Mouse (Mus musculus) layer of hippocampus, postnatal 36 days (tissue): ENCODE results near the gene Pld4. TPM values are rescaled to one million over a fixed set of nuclear protein-coding genes. Genes with fewer than 3 reads are reported as not detected.

Source experiments
- DNase-seq, 2 experiments: peaks; one replicate each; pipeline ENCODE4 v3.0.0; 2022
- total RNA-seq, 2 experiments: library from RNA; stranded (reverse); gene quantifications; 2 replicates each; pipeline ENCODE4 v1.2.3; 2021

The Pld4 gene
- 1 to 10 TPM; 8.7 to 9.4 TPM for total RNA-seq

GRCm38 (mm10) chr12:112760154-112760926 lies at the start of gene Pld4:
Pld4 (plus strand) TSS chr12:112760655.
- DNase-seq: no peak

- DNase-seq: no peak
These were observed 46.5 kb upstream of the Pld4 start for GRCm38 (mm10) chr12:112713984-112714383.

- no peak for DNase-seq
These were observed 43.3 kb upstream of the Pld4 start for GRCm38 (mm10) chr12:112717140-112717539.

- no peak for DNase-seq
These were observed 41.5 kb upstream of the Pld4 start for GRCm38 (mm10) chr12:112718995-112719394.

GRCm38 (mm10) chr12:112720216-112720615 lies 40.2 kb upstream of the Pld4 start, which contains the start of gene Cep170b:
Cep170b (plus strand) TSS chr12:112720455.
- no peak for DNase-seq

GRCm38 (mm10) chr12:112720890-112721423 lies 39.5 kb upstream of the Pld4 start:
- DNase-seq: no peak

GRCm38 (mm10) chr12:112721424-112722239 lies 38.8 kb upstream of the Pld4 start:
- DNase-seq: no peak

GRCm38 (mm10) chr12:112722240-112723027 lies 38.0 kb upstream of the Pld4 start:
- no peak for DNase-seq

- DNase-seq: no peak
These were observed 37.5 kb upstream of the Pld4 start for GRCm38 (mm10) chr12:112723028-112723330.

- DNase-seq: no peak
These were observed 37.0 kb upstream of the Pld4 start for GRCm38 (mm10) chr12:112723445-112723844.

GRCm38 (mm10) chr12:112724077-112724805 lies 36.2 kb upstream of the Pld4 start:
- DNase-seq: peak in 1 of 2 experiments; percentile 66

GRCm38 (mm10) chr12:112727801-112728200 lies 32.7 kb upstream of the Pld4 start:
- DNase-seq: no peak

GRCm38 (mm10) chr12:112730808-112731207 lies 29.6 kb upstream of the Pld4 start:
- DNase-seq: no peak

GRCm38 (mm10) chr12:112732591-112732990 lies 27.9 kb upstream of the Pld4 start:
- no peak for DNase-seq

GRCm38 (mm10) chr12:112734108-112734820 lies 26.2 kb upstream of the Pld4 start:
- DNase-seq: no peak

- no peak for DNase-seq
These were observed 25.4 kb upstream of the Pld4 start for GRCm38 (mm10) chr12:112734881-112735655.

- no peak for DNase-seq
These were observed 24.4 kb upstream of the Pld4 start for GRCm38 (mm10) chr12:112735896-112736635.

- no peak for DNase-seq
These were observed 23.9 kb upstream of the Pld4 start for GRCm38 (mm10) chr12:112736636-112736925.

GRCm38 (mm10) chr12:112737081-112737480 lies 23.4 kb upstream of the Pld4 start:
- DNase-seq: no peak

GRCm38 (mm10) chr12:112737761-112738160 lies 22.7 kb upstream of the Pld4 start:
- peak in 1 of 2 experiments; percentile 69 for DNase-seq
